Mouse (Mus musculus) heart, embryonic 16.5 days (tissue): ENCODE measurements around the gene Kat8. TPM values are rescaled to one million over a fixed set of nuclear protein-coding genes. Genes with fewer than 3 reads are reported as not detected.
"Not testable (repeated sequence)": the region's sequence is repeated elsewhere in the genome, so short reads cannot be mapped to it uniquely, and the experiment has no call there.

Source experiments
- ATAC-seq: fragments of 200-750 bp; cut with Nextera tagmentation; replicated peaks from 2 replicates; pipeline ENCODE4 v1.8.0; 2017; ENCODE audit warnings: moderate number of reproducible peaks; ENCODE audit not compliant: insufficient read depth, low FRiP score; ENCODE audit errors: extremely low read depth
- H3K27ac ChIP-seq: fragments of 300-500 bp; sonication (generic); 2 replicates; pipeline ENCODE4 v1.5.1; 2014; ENCODE audit warnings: mild to moderate bottlenecking, low read length, control low read depth, moderate library complexity
- H3K27me3 ChIP-seq: fragments of 300-500 bp; sonication (generic); 2 replicates; pipeline ENCODE4 v1.6.1; 2014; ENCODE audit warnings: low read length, mixed read lengths; ENCODE audit not compliant: control insufficient read depth, insufficient read depth
- H3K36me3 ChIP-seq: fragments of 300-500 bp; sonication (generic); 2 replicates; pipeline ENCODE4 v1.6.1; 2014; ENCODE audit not compliant: control insufficient read depth, insufficient read depth
- H3K4me1 ChIP-seq: fragments of 300-500 bp; sonication (generic); 2 replicates; pipeline ENCODE4 v1.6.1; 2014; ENCODE audit warnings: low read length, mixed read lengths; ENCODE audit not compliant: control insufficient read depth, insufficient read depth
- H3K4me2 ChIP-seq: fragments of 300-500 bp; sonication (generic); 2 replicates; pipeline ENCODE4 v1.6.1; 2014; ENCODE audit warnings: low read depth, mild to moderate bottlenecking, control low read depth, low read length
- H3K4me3 ChIP-seq: fragments of 300-500 bp; sonication (generic); 2 replicates; pipeline ENCODE4 v1.5.1; 2014; ENCODE audit warnings: mild to moderate bottlenecking, control low read depth, low read length
- H3K9ac ChIP-seq: fragments of 300-500 bp; sonication (generic); 2 replicates; pipeline ENCODE4 v1.6.1; 2014; ENCODE audit warnings: low read length, control low read depth
- H3K9me3 ChIP-seq: fragments of 300-500 bp; sonication (generic); replicated peaks from 2 replicates; pipeline ENCODE4 v1.6.1; 2016; ENCODE audit warnings: low read length; ENCODE audit not compliant: control insufficient read depth
- WGBS: fragments of 180-500 bp; shearing (Covaris S2); extraction: QIAGEN DNeasy Blood & Tissue Kit; methylation state at CpG from one replicate; pipeline ENCODE4 v1.1.7; 2014; 5-methylcytosine and 5-hydroxymethylcytosine counted together
- polyA plus RNA-seq: library from polyadenylated mRNA; unstranded; fragments of >200 nt; fragmentation: Nextera tagmentation; extraction: Ambion mirVana; gene quantifications from 2 replicates; pipeline ENCODE4 v1.2.1, GENCODE M21; 2015

Gene Kat8
- polyA plus RNA-seq, 1 experiment from 2014 or later: 30.4 TPM

DNA sequence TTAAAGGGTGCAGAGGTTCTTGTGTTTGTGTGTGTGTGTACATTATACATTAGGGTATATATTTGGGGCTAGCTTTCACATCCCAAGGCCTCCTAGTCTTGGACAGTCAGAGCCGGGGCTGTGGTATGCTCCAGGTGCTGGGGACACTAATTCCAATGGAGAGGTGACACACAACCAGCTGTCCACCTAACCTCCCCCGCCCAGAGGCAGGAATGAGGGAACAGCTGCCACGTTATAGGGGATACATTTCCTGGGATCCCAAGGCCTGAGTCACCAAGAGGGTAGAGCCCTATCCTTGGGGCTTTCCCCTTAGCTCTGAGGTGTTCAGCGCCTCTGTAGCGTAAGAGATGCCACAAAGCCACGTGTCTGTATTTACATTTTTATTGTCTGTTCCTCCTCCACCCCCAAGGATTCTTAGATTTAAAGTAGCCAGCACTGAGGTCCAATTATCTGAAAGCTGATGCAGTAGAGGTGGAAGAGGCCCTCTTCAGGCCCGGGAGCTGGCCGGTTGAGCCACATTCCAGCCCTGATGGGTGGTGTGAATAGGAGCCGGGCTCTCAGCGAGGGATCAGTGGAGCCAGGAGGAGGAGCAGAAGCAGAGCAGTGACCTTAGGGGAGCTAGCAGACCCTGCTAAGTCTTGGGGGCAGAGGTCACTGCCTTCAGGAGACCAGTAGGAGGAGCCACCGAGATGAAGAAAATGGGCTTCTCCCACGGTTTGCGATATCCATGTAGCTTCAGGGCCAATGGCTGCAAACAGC, 20.1 kb downstream of the Kat8 start:
- H3K27ac ChIP-seq: peak overlapping the region; percentile 7; the same call in 1 of the 2 replicates
- H3K4me1 ChIP-seq: peaks cover 13% of the 10 kb centered on the region; the same call in 1 of the 2 replicates
- no peaks in the 10 kb centered on the region for H3K36me3 ChIP-seq
- no peak overlapping the region for H3K9ac ChIP-seq
- peaks cover 12% of the 10 kb centered on the region for H3K27me3 ChIP-seq
- 35% methylated on average over 13 of the region's 13 CpGs for WGBS
- H3K9me3 ChIP-seq: no peaks in the 10 kb centered on the region
- no peak overlapping the region for H3K4me3 ChIP-seq
- H3K4me2 ChIP-seq: no peak overlapping the region
- no peak for ATAC-seq

GRCm38 (mm10) chr7:127934075-127934474, 21.8 kb downstream of the Kat8 start:
- Histone ChIP-seq H3K27ac (no peak overlapping the region), H3K9ac (no peak overlapping the region), H3K4me3 (no peak overlapping the region), H3K27me3 (peaks cover 3% of the 10 kb centered on the region; the same call in 1 of the 2 replicates), H3K4me2 (no peak overlapping the region), H3K36me3 (no peaks in the 10 kb centered on the region), H3K9me3 (no peaks in the 10 kb centered on the region), H3K4me1 (peaks cover 13% of the 10 kb centered on the region; the same call in 1 of the 2 replicates)
- ATAC-seq: no peak
- 76% methylated on average over 5 of the region's 5 CpGs for WGBS

- peak; percentile 94 for ATAC-seq
- Histone ChIP-seq H3K9me3 (no peaks in the 10 kb centered on the region), H3K36me3 (no peaks in the 10 kb centered on the region), H3K27ac (peak overlapping the region; percentile 43), H3K27me3 (no peaks in the 10 kb centered on the region), H3K4me1 (peaks cover 10% of the 10 kb centered on the region; the same call in 1 of the 2 replicates), H3K9ac (peak overlapping the region; percentile 81), H3K4me3 (peak overlapping the region; percentile 69), H3K4me2 (peak overlapping the region; percentile 86)
- WGBS: 6% methylated on average over 32 of the region's 32 CpGs
Observed at GRCm38 (mm10) chr7:127935028-127935722, 22.9 kb downstream of the Kat8 start.

DNA sequence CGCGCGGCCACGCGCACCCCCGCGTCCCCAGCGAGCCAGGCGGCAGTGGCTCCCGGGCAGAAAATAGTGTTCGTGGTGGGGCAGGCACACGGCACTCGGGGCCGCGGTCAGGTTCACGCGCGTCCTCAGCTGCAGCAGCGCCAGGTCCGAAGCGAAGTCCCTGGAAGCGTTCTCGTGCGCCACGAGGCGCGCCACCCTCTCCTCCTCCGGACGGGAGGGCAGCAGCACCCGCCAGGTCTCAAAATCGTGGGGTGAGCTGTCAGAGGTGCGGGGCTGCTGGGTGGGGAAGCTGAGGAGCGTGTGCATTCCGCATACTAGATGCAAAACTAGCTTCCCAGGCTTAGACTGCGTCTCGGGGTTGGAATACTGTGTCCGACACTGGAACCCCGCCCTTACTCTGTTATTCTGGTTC, 23.4 kb downstream of the Kat8 start:
- no peaks in the 10 kb centered on the region for H3K27me3 ChIP-seq
- peaks cover 10% of the 10 kb centered on the region; the same call in 1 of the 2 replicates for H3K4me1 ChIP-seq
- WGBS: under 1% methylated on average over 37 of the region's 38 CpGs
- no peaks in the 10 kb centered on the region for H3K9me3 ChIP-seq
- peak; percentile 52 for ATAC-seq
- peak overlapping the region; percentile 86 for H3K4me2 ChIP-seq
- no peaks in the 10 kb centered on the region for H3K36me3 ChIP-seq
- H3K27ac ChIP-seq: peak overlapping the region; percentile 43
- H3K9ac ChIP-seq: peak overlapping the region; percentile 81
- H3K4me3 ChIP-seq: peak overlapping the region; percentile 69

DNA sequence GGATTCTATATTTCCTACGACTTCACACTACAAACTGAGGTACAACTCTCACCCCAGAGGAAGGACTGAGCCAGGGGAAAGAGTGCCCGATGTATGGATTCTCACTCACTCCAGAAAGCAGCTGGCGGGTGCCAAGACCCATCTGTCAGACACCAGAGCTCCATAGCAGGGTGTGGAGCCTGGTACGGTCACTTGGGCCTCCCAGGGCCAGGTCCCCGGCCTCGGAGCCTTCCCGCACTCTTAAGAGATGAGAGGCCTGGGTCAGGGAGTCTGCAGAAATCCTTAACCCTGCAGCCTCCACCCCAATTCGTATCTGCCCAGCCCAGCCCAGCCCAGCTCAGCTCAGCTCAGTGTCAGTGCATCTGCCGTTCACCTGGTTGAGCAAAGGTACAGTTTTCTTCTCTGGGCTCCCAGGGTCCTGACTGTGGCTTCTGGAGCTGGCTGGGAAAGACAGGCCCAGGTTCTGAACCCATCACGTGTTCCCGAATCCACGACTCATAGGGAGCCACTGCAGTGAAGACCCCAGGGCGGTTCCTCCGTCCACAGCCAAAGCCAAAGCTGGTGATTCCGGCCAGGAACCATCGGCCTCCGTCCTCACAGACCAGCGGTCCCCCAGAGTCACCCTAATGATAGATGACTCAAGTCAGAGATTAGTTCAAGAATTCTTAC, 24.0 kb downstream of the Kat8 start:
- Histone ChIP-seq H3K9ac (peak overlapping the region; percentile 81), H3K36me3 (no peaks in the 10 kb centered on the region), H3K4me2 (peak overlapping the region; percentile 86), H3K4me1 (peaks cover 8% of the 10 kb centered on the region; the same call in 1 of the 2 replicates), H3K4me3 (peak overlapping the region; percentile 69), H3K9me3 (no peaks in the 10 kb centered on the region), H3K27me3 (no peaks in the 10 kb centered on the region), H3K27ac (no peak overlapping the region; the same call in 1 of the 2 replicates)
- 52% methylated on average over 18 of the region's 18 CpGs for WGBS
- ATAC-seq: no peak

GRCm38 (mm10) chr7:127942097-127942496, 29.8 kb downstream of the Kat8 start:
- WGBS: 57% methylated on average over 2 of the region's 2 CpGs
- not testable (repeated sequence) for H3K4me1 ChIP-seq, H3K36me3 ChIP-seq, H3K4me2 ChIP-seq, H3K27ac ChIP-seq, ATAC-seq, H3K9me3 ChIP-seq, H3K4me3 ChIP-seq, H3K9ac ChIP-seq
- H3K27me3 ChIP-seq: peaks cover 15% of the 10 kb centered on the region

GRCm38 (mm10) chr7:127944614-127945013, 32.3 kb downstream of the Kat8 start:
- Histone ChIP-seq H3K27ac (no peak overlapping the region), H3K9me3 (no peaks in the 10 kb centered on the region), H3K27me3 (peaks cover 15% of the 10 kb centered on the region), H3K4me3 (peak overlapping the region; percentile 12), H3K36me3 (no peaks in the 10 kb centered on the region), H3K9ac (peak overlapping the region; percentile 35), H3K4me2 (peak overlapping the region; percentile 42), H3K4me1 (no peaks in the 10 kb centered on the region)
- whole genome bisulfite sequencing: 5% methylated on average over 23 of the region's 23 CpGs
- ATAC-seq: peak; percentile 73

DNA sequence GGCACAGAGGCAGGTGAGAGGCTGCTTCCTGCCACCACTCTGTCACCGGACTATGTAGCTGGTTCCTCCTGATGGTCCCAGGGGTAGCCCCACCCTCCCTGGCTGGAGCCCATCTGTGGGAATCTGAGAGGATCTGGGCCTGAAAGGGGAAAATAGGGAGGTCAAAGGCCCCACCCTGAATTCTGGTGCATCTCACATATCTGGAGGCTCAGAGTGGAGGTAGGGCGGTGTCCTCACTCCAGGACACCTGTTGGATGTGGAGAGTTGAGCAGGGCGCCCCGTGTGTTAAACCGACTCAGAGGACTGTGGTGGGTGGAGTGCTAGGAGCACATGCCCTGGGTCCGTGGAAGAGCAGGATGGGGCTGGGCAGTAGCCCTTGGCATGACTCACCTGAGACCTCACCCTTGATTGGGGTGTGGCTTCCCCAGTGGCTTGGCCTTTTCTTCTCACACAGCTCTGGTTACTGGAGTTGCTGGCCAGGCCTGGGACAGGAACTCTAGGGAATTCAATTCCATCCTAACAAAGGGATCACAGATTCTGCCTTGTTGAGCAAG, 34.2 kb downstream of the Kat8 start, which contains the start of gene Prss36:
TSS of gene Prss36 (minus strand) at position 256 of the 554 bp plus-strand sequence.
- ATAC-seq: no peak
- no peaks in the 10 kb centered on the region for H3K9me3 ChIP-seq
- H3K4me3 ChIP-seq: no peak within 1 kb of the TSS
- WGBS: 68% methylated on average over 6 of the region's 6 CpGs
- no peaks in the 10 kb centered on the region for H3K4me1 ChIP-seq
- peaks cover 15% of the 10 kb centered on the region for H3K27me3 ChIP-seq
- H3K27ac ChIP-seq: no peak within 1 kb of the TSS
- H3K9ac ChIP-seq: no peak within 1 kb of the TSS
- no peaks in the 10 kb centered on the region for H3K36me3 ChIP-seq
- no peak within 1 kb of the TSS for H3K4me2 ChIP-seq
